Mouse (Mus musculus) erythroblast, embryonic 14.5 days (primary cell): Measurements from ENCODE around the gene Cited1.
"Not testable (repeated sequence)": the region's sequence is repeated elsewhere in the genome, so short reads cannot be mapped to it uniquely, and the experiment has no call there.

Source experiments
- GATA1 ChIP-seq: IDR thresholded peaks from 2 replicates; pipeline ENCODE4 v1.6.1; 2012; ENCODE audit warnings: low read length, inconsistent platforms, mixed read lengths
- TAL1 ChIP-seq: IDR thresholded peaks from 3 replicates; pipeline ENCODE4 v1.6.1; 2012; ENCODE audit warnings: low read length, inconsistent platforms, mixed read lengths

DNA sequence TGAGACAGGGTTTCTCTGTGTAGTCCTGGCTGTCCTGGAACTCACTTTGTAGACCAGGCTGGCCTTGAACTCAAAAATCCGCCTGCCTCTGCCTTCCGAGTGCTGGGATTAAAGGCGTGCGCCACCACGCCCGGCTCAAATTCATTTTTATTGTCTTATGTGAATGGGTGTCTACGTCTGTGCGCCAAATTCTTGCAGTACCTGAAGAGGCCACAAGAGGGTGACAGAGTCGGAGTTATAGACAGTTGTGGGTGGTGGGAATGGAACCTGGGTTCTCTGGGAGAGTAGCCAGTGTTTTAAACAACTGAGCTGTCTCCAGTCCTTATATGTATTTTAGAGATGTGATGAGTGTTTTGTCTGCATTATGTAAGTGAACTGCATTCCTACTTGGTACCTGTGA, 36.6 kb downstream of the Cited1 start:
- TF ChIP-seq TAL1, GATA1: not testable (repeated sequence)
